Mouse (Mus musculus) stomach, postnatal 0 days (tissue): ENCODE measurements around the gene Ms4a4d.

Experiments used
- CTCF ChIP-seq: IDR thresholded peaks from 2 replicates; pipeline ENCODE4 v1.5.1; 2016; ENCODE audit warnings: antibody characterized with exemption, low read depth, mild to moderate bottlenecking, moderate library complexity
- EP300 ChIP-seq: optimal IDR thresholded peaks from 2 replicates; pipeline ENCODE3; 2016; ENCODE audit warnings: antibody characterized with exemption

GRCm38 (mm10) chr19:11537336-11537735 lies 735 bp downstream of the Ms4a4d start:
- TF ChIP-seq CTCF, result no peak
- no peak for TF ChIP-seq EP300
